Mouse (Mus musculus): Measurements from ENCODE around the gene Gm28305.

Gm28305 gene

GRCm38 (mm10) chr9:104040362-104040761 is at the start of gene Gm28305:
Gene Gm28305, plus strand, starts transcription at chr9:104040662.
- no peak for DNase-seq

- DNase-seq, result peak; percentile 61
These were observed 44.0 kb upstream of the Gm28305 start for GRCm38 (mm10) chr9:103996496-103996895.

- peak; percentile 45 for DNase-seq
These were observed 39.9 kb upstream of the Gm28305 start for GRCm38 (mm10) chr9:104000601-104001000.

GRCm38 (mm10) chr9:104001921-104002859 is 38.3 kb upstream of the Gm28305 start, which contains the start of gene Nphp3:
Gene Nphp3, plus strand, starts transcription at chr9:104002544.
- peak; percentile 100 for DNase-seq

- peak; percentile 81 for DNase-seq
These were observed 37.5 kb upstream of the Gm28305 start for GRCm38 (mm10) chr9:104002913-104003330.

- no peak for DNase-seq
These were observed 25.9 kb upstream of the Gm28305 start for GRCm38 (mm10) chr9:104014526-104014925.

GRCm38 (mm10) chr9:104021026-104021425 is 19.4 kb upstream of the Gm28305 start:
- DNase-seq, result no peak

- DNase-seq, result no peak
These were observed 13.3 kb upstream of the Gm28305 start for GRCm38 (mm10) chr9:104027186-104027585.

GRCm38 (mm10) chr9:104029861-104030260 is 10.6 kb upstream of the Gm28305 start:
- DNase-seq, result no peak

GRCm38 (mm10) chr9:104034231-104034630 is 6.2 kb upstream of the Gm28305 start:
- DNase-seq, result no peak

- no peak for DNase-seq
These were observed 5.7 kb upstream of the Gm28305 start for GRCm38 (mm10) chr9:104034718-104035117.

- DNase-seq, result peak; percentile 88
These were observed 5.0 kb upstream of the Gm28305 start for GRCm38 (mm10) chr9:104035261-104036015.

- DNase-seq, result no peak
These were observed 2.2 kb upstream of the Gm28305 start for GRCm38 (mm10) chr9:104038266-104038665.

- no peak for DNase-seq
These were observed 1.3 kb upstream of the Gm28305 start for GRCm38 (mm10) chr9:104039031-104039695.

- DNase-seq, result no peak
These were observed 720 bp upstream of the Gm28305 start for GRCm38 (mm10) chr9:104039742-104040141.

- no peak for DNase-seq
These were observed 3.2 kb downstream of the Gm28305 start for GRCm38 (mm10) chr9:104043676-104044075.

GRCm38 (mm10) chr9:104051028-104051427 is 10.6 kb downstream of the Gm28305 start:
- no peak for DNase-seq

- peak; percentile 88 for DNase-seq
These were observed 22.2 kb downstream of the Gm28305 start, which contains the start of gene Uba5 for GRCm38 (mm10) chr9:104062430-104063243. Gene Uba5, minus strand, starts transcription at chr9:104063134.

GRCm38 (mm10) chr9:104063244-104063961 is 22.9 kb downstream of the Gm28305 start, which contains the start of gene Acad11:
Gene Acad11, plus strand, starts transcription at chr9:104063377.
- DNase-seq, result peak; percentile 89

GRCm38 (mm10) chr9:104064571-104064970 is 24.1 kb downstream of the Gm28305 start:
- DNase-seq, result no peak

GRCm38 (mm10) chr9:104070241-104070640 is 29.8 kb downstream of the Gm28305 start:
- no peak for DNase-seq
